Mouse (Mus musculus) heart, postnatal 0 days (tissue): ENCODE measurements at regions not wholly inside any gene's neighbourhood (a gene's known extent, or its start where the extent isn't known, plus 50 kb on each side); places are given as distances from the start of the nearest gene placed in this dataset.

ENCODE experiments used
- CTCF ChIP-seq: IDR thresholded peaks from 2 replicates; pipeline ENCODE4 v1.5.1; 2016; ENCODE audit warnings: antibody characterized with exemption, control low read depth, low read depth
- EP300 ChIP-seq: IDR thresholded peaks from 2 replicates; pipeline ENCODE4 v1.6.1; 2016; ENCODE audit warnings: antibody characterized with exemption, low read depth

- TF ChIP-seq CTCF (no peak), EP300 (no peak)
Observed at GRCm38 (mm10) chr12:109926643-109927042, 326.5 kb upstream of the Rtl1 start.
